Mouse (Mus musculus) left cerebral cortex, adult 8-10 months (tissue): ENCODE measurements around the gene Capn10. TPM values are rescaled to one million over a fixed set of nuclear protein-coding genes. Genes with fewer than 3 reads are reported as not detected.
"Not testable (repeated sequence)": the region's sequence is repeated elsewhere in the genome, so short reads cannot be mapped to it uniquely, and the experiment has no call there.

ENCODE experiments used
- DNase-seq, 2 experiments: peaks; one replicate each; pipeline ENCODE4 v3.0.0; 2022; ENCODE audit warnings: low spot score in 2 of 2
- total RNA-seq, 4 experiments: library from RNA; stranded (reverse); gene quantifications; 2 replicates each; pipeline ENCODE4 v1.2.4; 2022

Gene Capn10
- total RNA-seq, 4 experiments from 2014 or later: 33.9 to 42.2 (median 37.4) TPM

- DNase-seq: no peak
Observed at GRCm38 (mm10) chr1:92919151-92919550, 15.0 kb upstream of the Capn10 start.

DNA sequence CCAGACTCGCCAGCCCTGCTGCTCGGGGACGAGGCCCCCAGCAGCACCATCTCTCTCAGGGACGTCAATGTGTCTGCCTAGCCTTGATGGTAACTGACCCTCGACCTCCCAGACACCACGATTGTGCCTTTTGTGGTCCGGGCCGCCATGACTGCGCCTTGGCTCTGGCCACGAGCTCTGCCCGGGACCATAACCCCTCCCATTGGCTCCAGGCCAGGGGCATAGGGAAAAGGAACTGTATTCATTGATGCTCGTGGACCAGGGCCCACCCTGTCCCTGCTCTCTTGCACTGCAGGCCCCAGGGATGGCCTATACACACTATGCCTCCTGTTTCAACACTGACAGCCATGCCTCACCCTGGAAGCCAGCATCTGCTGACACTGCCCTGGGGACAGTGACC, 14.4 kb upstream of the Capn10 start:
- no peak for DNase-seq

- no peak for DNase-seq
Observed at GRCm38 (mm10) chr1:92920474-92921200, 13.5 kb upstream of the Capn10 start.

DNA sequence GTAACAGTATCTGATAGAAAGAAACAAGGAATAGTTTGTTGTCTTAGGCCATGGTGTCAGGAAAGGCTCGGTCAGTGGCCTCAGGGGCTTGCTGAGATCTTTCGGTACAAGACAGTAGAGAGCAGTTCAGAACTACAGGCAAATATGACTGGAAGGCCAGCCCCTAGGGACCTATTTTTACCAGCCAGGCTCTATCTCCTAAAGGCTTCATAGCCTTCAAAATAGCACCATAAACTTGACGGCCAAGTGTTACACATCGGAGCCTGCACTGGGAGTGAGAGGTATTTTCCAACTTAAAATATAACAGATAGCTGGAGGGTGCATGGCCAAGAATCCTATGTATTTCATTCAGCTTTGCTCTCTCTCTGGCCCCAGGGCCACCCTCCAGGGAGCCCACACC, 12.7 kb upstream of the Capn10 start:
- no peak for DNase-seq

DNA sequence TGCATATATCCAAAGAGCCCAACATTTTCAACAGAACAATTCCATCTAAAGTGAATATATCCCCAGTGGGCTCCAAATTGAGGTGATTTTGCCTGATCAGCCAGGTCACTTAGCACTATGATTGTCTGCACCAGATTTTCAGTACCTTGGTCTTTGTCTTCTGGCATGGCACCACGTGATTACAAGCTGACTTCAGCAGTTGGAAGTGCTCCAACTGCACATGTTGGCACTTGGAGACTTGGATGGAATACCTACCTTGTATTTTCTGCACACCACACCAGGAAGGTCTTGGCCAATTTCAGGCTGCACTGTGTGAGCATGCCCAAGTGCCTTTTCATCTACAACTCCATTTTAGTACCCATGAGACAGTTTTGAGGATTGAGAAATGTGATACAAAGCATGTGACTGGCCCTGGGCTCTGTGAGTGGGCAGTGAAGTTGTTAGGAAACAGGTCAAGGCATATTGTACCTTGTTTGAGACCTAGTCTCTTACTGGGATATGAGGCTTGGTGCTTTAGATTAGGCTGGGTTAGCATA, 3.9 kb upstream of the Capn10 start:
- no peak for DNase-seq

DNA sequence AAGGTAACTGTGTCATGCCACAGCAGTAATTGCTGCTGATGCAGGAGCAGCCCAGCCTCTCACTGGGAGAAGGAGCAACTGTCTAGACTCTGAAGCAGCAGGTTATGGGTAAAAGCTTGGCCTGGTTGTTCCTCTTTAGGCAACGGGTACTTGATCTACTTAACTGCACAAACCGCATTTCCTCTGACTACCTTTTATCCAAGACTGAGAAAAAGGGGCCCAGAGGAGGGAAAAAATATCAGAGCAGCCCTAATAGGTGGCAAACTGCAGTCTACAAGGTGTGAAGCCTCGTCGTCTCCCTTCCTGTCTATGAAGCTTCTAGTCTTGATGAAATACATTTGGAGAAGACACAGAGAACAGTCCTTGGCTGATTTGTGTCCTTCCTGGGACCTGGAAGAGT, 565 bp upstream of the Capn10 start:
- no peak for DNase-seq

DNA sequence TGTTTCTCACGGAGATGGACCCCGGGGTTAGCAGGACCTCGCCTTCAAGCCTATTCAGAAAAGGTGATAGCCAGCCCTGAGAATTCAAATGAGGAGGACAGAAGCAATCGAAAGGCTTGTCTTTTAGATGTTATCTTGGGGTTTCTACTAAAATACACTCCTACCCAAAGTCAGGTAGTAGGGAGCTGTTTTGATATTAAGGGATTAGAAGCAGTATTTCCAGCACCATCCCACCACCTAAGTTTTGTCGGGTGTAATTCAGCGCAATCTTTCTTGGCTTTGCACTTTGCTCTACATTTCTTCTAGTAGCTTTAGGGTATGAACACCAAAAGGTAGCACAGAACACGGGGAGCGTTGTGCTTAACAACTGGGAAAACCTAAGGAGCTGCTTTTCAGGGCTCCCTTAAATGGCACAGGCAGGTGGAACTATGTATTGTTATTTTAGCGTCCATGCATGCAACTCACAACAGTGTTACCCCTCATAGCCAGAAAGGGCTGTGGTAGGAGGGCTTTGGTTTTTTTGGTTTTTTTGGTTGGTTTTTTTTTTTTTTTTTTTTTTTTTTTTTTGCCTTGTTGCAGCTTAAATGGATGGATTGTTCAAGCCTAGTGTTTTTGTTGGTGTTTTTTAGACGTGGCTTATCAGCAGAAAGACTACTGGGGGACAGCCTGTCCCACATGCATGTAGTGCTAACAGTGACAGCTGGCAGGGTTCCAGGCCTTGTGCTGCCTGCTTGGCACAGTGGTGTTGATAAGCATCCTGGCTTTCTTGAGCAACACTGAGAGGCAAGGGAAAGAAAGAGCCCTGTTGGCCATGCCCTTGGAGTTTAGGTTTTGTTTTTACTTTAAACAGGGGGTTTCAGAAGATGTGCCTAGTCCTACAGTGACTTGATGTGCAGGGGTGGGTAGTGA, 1.1 kb downstream of the Capn10 start:
- DNase-seq: no peak

- DNase-seq: no peak
Observed at GRCm38 (mm10) chr1:92935977-92936376, 1.8 kb downstream of the Capn10 start.

DNA sequence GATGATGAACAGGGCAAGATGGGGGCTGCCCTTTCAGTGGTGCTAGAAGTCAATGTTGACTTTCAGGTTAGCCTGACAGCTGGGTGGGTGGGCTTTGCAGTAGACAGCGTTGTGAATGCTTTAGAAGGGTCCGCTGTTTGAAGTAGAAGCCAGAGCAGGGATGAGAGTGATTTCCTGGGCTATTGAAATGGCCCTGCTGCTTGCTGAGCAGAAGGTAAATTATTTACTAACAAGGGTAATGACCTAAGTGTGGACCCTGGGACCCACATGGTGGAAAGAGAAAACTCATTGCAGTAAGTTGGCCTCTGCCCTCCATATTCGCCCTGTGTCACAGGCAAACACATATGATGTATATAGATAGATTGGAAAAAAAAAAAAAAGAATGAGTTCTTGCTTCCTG, 2.3 kb downstream of the Capn10 start:
- DNase-seq: no peak

GRCm38 (mm10) chr1:92937797-92938196, 3.6 kb downstream of the Capn10 start:
- DNase-seq: no peak

DNA sequence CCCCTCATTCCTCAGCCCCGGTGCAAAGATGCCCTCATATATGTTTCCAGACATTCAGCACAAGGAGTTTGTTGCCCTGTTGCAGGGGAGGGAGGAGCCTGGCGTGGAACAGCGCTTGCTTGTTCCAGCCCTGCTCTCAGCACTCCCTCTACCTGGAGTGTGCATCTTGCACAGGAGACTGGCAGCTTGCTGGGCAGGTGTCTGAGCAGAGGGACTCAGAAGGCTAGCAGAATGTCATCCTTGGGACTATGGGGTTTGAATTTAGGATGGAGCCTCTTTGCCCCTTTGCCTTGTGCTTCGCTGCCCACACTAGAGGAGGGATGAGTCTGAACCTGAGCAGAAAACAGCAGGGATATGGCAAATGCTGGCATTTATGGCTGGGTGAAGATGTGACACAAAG, 5.6 kb downstream of the Capn10 start:
- no peak for DNase-seq

DNA sequence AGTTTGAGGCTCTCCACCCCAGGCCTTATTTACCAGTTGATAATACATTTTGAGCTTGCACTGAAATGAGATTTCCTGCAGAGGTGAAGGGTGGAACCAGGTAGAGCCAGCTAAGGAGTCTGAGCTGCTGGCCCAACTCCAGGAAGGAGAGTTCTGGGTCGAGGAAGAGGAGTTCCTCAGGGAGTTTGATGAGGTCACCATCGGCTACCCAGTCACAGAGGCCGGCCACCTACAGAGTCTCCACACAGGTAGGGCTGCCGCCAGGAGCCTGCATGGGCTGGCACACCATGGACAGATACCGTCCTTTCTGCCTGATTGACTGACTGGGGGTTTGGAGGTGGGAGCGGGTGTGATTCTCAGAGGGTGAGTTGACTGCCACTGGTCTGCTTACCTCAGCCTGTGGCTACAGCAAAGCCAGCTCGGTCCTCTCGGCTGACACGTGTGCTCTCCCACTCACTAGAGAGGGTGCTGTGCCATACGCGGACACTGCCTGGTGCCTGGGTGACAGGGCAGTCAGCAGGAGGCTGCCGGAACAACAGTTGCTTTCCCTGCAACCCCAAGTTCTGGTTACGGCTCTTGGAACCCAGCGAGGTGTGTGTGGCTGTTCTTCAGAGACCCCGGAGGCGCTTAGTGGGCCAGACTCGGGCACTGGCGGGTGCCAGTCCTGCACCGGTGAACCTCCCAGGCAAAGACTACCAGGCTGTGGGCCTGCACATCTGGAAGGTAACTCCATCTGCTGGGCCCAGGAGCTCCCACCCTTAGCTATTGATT, 9.2 kb downstream of the Capn10 start:
- DNase-seq: no peak

DNA sequence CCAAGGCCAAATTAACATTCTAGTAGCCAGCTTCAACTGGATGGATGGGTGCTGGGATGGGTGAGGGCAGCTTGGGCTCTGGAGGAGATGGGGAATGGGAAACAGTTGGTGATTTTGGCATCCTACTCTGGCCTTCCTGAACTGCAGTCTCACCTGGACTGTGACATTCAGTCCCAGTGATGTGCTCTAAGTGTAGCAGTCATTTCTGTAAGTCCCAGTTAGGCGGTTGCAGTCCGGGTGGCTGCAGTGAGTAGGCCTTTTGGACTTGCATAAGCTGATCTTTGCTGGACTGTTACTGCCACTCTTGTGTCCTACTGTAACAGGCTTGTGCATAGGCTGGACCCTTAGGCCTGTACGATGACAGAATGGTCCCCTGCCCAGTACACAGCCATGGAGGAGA, 13.8 kb downstream of the Capn10 start:
- DNase-seq: no peak

- peak in 1 of 2 experiments; percentile 5 for DNase-seq
Observed at GRCm38 (mm10) chr1:92949426-92949825, 15.2 kb downstream of the Capn10 start.

DNA sequence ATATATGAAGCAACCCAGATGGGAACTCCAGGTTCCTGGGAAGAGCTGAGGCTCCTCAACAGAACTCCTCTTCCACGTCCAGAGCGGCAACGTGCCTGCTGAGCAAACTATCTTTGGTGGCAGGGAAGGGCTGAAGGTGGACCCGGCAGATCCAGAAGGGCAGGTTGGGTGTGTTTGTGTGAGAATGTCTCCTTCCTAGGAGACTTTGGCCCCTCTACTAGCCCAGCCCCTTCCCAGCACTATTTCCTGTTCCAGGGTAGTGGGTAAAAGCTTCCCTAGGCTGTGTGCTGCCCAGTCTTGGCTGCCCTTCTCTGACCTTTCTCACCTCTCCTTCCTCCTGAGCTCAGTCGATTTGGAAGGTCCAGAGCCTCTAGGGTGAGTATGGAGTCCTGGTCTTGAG, 16.4 kb downstream of the Capn10 start, which contains the start of gene Gpr35:
Gpr35 (plus strand) TSS at position 259 of the 400 bp plus-strand sequence.
- peak in 1 of 2 experiments; percentile 1 for DNase-seq

GRCm38 (mm10) chr1:92953641-92954040, 19.5 kb downstream of the Capn10 start:
- no peak for DNase-seq

- peak; percentile 45 to 77 for DNase-seq
Observed at GRCm38 (mm10) chr1:92956571-92957335, 22.6 kb downstream of the Capn10 start.

- DNase-seq: no peak
Observed at GRCm38 (mm10) chr1:92958999-92959398, 24.8 kb downstream of the Capn10 start.

- not testable (repeated sequence) for DNase-seq
Observed at GRCm38 (mm10) chr1:92970791-92971190, 36.6 kb downstream of the Capn10 start.
